Mouse (Mus musculus): ENCODE data around the gene Myrip. TPM values are rescaled to one million over a fixed set of nuclear protein-coding genes. Genes with fewer than 3 reads are reported as not detected.
"Not testable (repeated sequence)": the region's sequence is repeated elsewhere in the genome, so short reads cannot be mapped to it uniquely, and the experiment has no call there.

The Myrip gene
- polyA plus RNA-seq (2017; shearing (Covaris generic)) = not detected

GRCm38 (mm10) chr9:120301213-120301612 lies at the start of gene Myrip:
Gene Myrip (plus strand): TSS chr9:120301513.
- ATAC-seq = not testable (repeated sequence)

- no peak for ATAC-seq
Measured at GRCm38 (mm10) chr9:120259805-120260204, 41.5 kb upstream of the Myrip start.

- ATAC-seq = no peak
Measured at GRCm38 (mm10) chr9:120263994-120264393, 37.3 kb upstream of the Myrip start.

- ATAC-seq = no peak
Measured at GRCm38 (mm10) chr9:120273083-120273482, 28.2 kb upstream of the Myrip start.

GRCm38 (mm10) chr9:120275226-120275625 lies 26.1 kb upstream of the Myrip start:
- ATAC-seq = no peak

- no peak for ATAC-seq
Measured at GRCm38 (mm10) chr9:120281147-120281546, 20.2 kb upstream of the Myrip start.

GRCm38 (mm10) chr9:120282461-120283047 lies 18.8 kb upstream of the Myrip start:
- ATAC-seq = no peak

- ATAC-seq = no peak
Measured at GRCm38 (mm10) chr9:120283556-120283955, 17.8 kb upstream of the Myrip start.

- no peak for ATAC-seq
Measured at GRCm38 (mm10) chr9:120288011-120288410, 13.3 kb upstream of the Myrip start.

GRCm38 (mm10) chr9:120290375-120290774 lies 10.9 kb upstream of the Myrip start:
- ATAC-seq = no peak

GRCm38 (mm10) chr9:120292488-120292887 lies 8.8 kb upstream of the Myrip start:
- ATAC-seq = no peak

- ATAC-seq = no peak
Measured at GRCm38 (mm10) chr9:120295527-120295926, 5.8 kb upstream of the Myrip start.

GRCm38 (mm10) chr9:120296938-120297337 lies 4.4 kb upstream of the Myrip start:
- no peak for ATAC-seq

- ATAC-seq = no peak
Measured at GRCm38 (mm10) chr9:120299429-120299828, 1.9 kb upstream of the Myrip start.

GRCm38 (mm10) chr9:120302980-120303452 lies 1.7 kb downstream of the Myrip start:
- ATAC-seq = no peak

- no peak for ATAC-seq
Measured at GRCm38 (mm10) chr9:120303453-120304299, 2.4 kb downstream of the Myrip start.

- no peak for ATAC-seq
Measured at GRCm38 (mm10) chr9:120304300-120305137, 3.2 kb downstream of the Myrip start.

GRCm38 (mm10) chr9:120315171-120315570 lies 13.9 kb downstream of the Myrip start:
- ATAC-seq = no peak

- ATAC-seq = no peak
Measured at GRCm38 (mm10) chr9:120319099-120319498, 17.8 kb downstream of the Myrip start.

- ATAC-seq = no peak
Measured at GRCm38 (mm10) chr9:120320573-120320972, 19.3 kb downstream of the Myrip start.

GRCm38 (mm10) chr9:120322702-120323426 lies 21.6 kb downstream of the Myrip start:
- ATAC-seq = no peak

- ATAC-seq = not testable (repeated sequence)
Measured at GRCm38 (mm10) chr9:120331048-120331447, 29.7 kb downstream of the Myrip start.
